Mouse (Mus musculus) neutrophil, adult 5-6 weeks (primary cell): Measurements from ENCODE around the gene Grcc10. TPM values are rescaled to one million over a fixed set of nuclear protein-coding genes. Genes with fewer than 3 reads are reported as not detected.

Source experiments
- ATAC-seq: fragments of 151-379, 151-347 bp; 2 replicates; pipeline ENCODE4 v1.8.0; 2017; ENCODE audit warnings: mild to moderate bottlenecking, moderate TSS enrichment; ENCODE audit not compliant: insufficient number of reproducible peaks, poor library complexity, low FRiP score, severe bottlenecking; ENCODE audit errors: extremely low read depth
- total RNA-seq: library from RNA; stranded (forward); fragments of 200-1000 nt; gene quantifications from 2 replicates; pipeline ENCODE4 v1.2.3, GENCODE M21; 2017

Grcc10 gene
- total RNA-seq, 1 experiment from 2014 or later = 171 TPM

DNA sequence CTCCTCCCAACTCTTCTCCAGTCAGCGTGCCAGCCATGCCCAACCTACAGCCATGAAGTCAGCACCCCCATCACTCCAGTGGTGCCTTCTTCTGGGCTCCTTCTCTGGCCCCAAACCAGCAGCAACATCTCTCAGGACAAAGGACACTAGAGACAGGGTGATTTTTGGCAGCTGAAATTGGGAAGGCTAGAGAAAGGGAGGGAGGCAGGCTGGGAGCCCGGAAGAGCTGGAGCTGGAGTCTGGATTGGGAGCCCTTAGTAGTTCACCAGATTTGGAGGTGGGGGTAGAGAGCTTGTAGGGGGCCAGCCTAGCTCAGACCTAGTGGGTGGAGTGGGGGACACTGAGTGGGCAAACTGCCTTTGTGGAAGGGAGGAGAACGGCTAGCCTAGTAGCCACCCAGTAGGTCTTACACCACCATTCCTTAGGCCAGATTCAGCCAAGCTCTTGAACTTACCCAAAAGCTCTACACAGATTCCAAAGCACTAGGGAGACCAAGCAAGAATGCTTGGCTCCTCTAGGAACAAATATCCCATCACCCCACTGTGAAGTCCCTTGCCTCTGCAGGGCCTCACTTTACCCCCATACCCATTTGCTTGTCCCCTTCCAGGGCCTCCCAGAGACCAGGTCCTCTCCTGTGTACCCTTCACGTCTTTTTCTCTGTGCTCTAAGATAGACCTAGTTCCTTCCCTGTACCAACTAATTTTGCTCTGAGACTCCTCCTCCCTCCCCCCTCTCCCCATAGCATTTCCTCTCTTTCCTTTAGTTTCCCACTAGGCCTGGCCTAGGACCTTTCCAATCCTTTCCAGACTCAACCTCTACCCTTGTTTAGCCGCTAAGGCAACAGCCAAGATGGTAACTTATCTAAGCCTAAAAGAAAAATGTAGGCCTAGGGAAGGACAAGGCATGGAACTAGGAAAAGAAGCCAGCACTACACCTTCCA lies 17.0 kb upstream of the Grcc10 start:
- no peak for ATAC-seq

DNA sequence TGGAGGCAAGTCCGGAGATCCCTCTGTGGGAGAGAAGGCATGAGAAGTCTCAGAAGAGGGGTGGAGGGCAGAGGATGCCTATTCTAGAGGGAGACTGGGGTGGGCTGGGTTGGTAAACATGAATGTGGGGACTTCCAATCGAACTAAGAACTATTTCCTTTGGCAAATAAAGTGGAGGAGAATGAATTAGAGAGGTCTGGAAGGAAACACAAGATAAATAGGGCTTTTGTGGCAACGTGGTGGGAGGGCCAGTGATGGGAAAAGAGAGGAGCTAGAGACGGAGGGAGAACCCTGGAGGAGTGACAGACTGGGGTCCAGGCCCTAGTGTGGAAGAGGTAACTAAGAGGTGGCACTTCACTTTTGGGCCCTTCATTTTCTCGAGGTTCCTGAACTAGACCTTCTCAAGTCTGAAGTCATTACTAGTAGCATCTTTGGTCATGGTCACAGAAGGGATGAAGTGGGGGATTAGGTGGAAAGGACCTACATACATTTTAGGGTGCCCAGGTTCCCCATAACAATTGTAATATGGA lies 16.2 kb upstream of the Grcc10 start:
- ATAC-seq = no peak

DNA sequence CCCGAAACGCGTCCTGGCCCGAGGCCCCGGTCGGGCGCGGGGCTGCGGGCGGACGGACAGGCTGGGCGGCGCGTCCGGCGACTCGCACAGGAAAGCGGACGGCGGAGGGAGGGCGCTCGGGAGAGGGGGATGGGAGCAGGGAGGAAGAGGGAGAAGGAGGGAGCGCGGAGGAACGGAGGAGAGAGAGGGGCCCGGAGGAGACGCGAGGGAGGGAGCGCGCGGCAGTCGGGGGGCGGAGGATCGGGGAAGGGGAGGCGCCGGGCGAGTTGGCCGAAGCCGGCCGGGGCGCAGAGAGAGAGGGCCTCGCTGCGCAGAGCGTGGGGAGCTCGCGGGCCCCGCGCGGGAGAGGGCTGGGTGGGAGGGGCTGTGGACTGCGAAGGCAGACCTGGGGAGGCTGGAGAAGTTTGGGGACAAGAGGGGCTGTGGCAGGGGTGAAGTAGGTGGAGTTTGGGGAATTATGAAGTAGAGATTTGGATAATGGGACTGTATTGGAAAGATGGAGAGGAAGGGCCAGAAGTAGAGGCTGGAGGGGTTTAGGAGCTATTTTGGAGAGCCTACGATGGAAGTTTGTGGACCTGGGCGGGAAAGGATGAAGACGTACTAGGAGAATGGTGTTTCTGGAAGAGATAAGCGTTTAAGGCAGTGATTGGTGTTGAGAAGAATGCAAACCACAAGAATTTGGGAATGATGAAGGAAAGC lies 15.6 kb upstream of the Grcc10 start:
- ATAC-seq = no peak

DNA sequence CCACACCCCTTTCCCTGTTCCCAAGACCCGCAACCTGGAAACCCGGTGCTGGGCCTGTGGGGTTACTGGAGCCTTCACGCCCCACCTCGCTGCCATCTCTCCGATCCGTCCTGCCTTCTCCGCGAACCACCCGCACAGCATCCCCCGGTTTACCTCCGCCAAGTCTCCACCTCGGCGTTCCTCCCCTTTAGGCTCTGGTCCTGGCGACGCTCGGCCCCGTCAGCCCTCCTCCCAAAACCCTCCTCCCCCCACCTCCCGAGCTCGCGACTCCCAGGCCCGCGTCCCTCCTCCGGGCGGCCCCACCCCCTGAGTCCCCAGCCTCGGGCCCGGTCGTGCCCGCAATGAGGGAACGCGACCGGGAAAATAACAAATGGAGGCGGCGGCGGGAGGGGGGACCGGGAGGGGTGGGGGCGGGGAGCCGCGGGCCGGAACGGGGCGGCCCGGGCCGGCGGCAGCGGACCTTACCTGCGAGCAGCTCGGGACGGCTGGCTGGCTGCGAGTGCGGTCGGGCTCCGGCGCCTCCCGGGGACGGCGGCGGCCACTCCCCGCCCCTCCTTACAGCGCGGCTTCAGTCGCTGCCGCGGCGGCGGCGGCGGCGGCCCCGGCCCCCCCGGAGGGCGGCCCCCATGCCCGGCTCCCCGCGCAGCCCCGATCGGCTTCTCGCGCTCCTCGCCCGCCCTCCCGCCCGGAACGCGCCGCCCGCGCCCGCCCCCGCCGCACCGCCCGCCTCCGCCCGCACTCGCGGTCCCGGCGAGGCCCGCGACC lies 14.8 kb upstream of the Grcc10 start, which contains the start of the genes Gm45234 and Atn1:
Gene Gm45234, minus strand, starts transcription at position 191 of the 765 bp plus-strand sequence.
Gene Atn1, minus strand, starts transcription at position 694 of the 765 bp plus-strand sequence.
- no peak for ATAC-seq

DNA sequence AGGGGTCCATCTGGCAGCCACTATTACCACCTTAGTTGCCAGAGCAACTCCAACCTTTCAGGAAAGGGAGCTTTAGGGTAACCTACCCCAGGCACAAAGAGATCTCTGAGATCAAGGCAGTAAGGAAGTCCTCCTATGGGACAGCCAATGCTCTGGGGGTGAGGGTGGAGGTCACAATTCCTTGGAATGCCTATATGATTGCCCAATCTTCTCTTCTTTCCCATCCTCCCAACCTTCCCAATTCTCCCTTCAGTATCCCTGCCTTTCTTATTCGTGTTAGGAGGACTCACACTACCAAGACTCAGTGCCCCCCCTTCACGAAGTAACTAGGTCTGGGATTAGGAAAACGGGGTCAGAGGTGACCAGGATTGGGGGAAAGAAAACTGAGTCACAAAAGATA lies 14.1 kb upstream of the Grcc10 start:
- ATAC-seq = no peak

DNA sequence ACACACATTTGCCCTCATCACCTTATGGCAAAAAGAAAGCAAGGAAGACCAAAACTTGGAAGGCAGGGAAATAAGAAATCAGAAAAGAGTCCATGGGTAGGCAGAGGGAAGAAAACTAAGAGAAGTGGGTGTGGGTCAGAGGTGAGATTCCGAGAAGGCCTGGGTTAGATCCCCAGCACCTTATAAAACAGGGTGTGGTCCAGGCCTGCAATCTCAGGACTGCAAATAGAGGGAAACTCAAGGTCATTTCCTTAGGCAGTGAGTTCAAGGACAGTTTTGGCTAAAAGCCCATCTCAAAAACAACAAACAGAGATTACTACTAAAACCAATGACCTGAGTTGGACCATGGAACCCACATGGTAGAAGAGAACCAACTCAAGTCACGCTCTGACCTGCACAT lies 12.7 kb upstream of the Grcc10 start:
- no peak for ATAC-seq

DNA sequence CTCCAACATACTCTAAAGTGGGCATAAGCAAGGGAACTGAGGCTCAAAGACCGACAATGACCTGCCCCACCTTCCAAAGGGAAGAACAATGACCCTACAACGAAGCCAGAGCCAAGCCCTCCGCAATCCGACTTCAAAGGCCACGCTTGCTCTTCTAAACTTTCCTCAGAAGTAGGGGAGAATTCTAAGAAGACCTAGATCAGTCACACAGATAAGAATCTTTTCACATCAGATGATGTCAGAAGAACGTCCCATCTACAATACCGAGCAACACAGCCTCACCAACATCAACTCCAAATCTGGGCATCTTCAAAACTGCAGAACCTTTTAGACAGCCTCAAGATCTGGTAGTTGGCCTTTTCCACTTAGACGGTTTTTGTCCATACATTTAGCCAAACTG lies 9.2 kb upstream of the Grcc10 start:
- ATAC-seq = no peak

DNA sequence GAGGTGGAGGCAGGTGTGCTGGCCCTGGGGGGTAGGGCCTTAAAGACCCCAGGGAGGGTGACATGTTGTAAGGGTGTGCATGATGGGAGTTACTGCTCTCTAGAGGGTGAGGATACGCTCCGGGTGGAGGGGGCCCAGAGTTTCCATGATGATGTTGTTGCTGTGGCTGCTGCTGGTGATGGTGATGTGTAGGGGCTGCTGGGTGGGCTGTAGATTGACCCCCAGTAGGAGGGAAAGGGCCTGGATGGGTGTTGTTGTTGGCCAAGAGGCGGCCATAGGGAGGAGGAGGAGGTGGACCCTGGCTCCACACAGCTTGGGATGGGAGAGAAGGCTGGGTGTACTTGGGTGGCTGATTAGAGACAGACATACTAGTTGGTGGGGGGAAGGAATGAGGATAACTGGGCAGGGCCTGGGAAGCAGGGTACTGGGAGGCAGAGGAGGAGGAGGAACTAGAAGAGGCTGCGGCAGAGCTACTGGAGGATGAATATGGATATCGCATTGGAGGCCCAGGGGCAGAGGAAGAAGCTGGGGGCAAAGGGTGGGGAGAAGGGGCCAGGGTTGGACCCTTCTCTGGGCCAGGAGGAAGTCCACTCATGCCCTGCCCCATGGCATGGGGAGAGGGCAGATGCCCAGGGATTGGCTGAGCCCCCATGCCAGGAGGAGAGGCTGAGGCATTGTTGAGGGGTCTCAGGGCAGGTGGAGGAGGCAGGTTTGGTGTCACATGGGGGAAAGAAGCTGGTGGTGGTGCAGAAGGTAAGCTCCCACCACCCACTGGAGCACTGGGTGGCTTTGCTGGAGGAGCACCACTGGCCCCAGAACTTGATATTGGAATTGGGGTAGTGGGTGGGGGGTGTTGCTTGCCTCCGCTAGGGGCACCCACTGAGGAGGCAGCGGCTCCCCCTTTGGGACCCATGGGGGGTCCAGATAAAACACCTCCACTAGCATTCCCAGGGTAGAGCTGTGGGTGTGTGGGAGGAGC lies 5.8 kb upstream of the Grcc10 start:
- no peak for ATAC-seq

DNA sequence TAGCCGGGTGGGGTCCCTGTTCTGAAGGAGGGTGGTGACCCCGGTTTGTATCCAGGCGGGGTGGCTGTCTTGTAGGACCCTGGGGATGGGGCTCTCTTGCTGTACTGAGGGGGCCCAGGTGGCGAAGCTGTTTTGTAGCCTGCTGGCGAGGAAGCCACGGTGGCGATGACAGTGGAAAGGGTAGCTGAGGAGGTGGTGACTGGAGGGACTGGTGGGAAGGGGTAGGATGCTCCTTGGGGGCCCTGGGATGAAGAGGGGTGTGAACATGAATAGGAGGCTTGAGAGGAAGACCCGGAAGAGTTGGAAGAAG lies 5.1 kb upstream of the Grcc10 start:
- no peak for ATAC-seq

DNA sequence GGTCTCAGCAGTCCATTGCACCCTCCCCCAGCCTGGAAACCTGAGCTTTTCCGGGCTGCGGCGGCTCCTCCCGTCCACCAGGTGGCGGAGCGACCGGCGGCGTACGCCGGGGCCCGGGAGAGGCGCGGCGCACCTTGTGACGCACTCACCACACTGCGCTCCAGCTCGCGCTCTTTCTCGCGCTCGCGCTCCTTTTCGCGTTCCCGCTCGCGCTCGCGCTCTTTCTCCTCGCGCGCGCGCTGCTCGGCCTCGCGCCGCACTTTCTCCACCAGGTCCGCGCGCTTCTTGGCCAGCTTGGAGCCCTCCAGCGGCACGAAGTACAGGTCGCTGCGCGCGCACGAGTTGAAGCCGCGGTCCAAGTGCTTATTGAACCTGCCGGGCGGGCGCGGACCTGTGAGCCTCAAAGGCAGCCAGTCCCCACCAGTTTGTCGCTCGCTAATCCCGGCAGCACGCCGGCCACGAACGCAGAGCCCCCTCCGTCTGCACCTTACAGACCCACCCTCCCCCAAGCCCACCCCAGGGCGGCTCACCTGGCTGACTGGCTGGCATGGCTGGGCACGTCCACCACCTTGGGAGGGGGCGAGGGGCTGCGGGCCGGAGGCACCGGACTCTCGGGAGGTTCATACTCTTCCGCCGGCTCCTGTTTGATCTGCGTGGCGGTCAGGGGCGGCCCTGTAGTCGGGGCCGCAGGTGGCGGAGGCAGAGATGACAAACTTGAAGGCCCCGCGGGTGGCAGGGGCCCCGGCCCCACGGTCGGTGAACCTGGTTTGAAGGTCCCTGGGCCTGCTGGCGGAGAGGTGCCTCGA lies 4.5 kb upstream of the Grcc10 start:
- peak; percentile 64 for ATAC-seq

DNA sequence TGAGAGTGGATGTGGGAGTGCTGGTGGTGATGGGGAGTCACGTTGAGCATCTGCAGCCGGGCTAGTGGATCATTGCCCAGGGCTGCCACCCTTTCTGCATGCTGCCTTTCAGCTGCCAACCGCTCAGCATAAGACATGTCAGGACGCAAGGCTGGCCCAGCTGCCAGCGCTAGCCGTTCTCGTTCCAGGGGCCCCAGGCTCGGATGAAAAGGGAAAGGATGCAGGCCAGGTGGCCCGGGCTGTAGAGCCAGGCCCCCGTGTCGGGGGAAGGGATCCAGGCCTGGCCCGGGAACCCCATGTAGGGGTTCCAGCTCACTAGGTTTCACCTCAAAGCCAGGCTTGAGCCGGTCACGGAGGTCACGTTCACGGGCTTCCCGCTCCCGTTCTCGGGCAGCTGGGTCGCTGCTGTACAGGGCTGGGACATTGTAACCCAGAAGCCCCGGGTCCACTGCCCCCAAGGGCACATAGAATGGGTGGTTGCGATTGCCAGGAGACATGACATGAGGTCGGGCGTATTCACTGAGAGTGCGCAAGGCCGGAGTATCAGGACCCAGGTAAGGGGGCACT lies 3.7 kb upstream of the Grcc10 start:
- ATAC-seq = no peak

DNA sequence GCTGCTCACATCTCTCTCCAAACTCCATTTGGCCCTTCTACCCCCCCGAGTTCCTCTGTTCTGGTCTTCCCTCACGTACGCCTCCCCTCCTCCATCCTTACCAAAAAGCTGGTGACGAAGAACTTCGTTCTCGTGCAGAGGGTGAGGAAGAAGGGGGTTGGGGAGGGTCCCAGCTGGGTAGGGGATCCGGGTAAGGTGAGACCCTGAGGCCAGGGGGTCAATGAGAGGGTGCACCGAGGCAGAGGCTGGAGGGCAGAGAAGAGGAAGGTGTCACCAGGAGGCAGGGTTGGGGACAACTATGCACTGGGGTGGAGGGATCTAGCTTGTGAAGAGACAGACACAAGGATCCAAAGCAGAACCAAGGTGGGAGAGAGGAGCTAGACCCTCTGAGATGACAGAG lies 2.5 kb upstream of the Grcc10 start:
- no peak for ATAC-seq

DNA sequence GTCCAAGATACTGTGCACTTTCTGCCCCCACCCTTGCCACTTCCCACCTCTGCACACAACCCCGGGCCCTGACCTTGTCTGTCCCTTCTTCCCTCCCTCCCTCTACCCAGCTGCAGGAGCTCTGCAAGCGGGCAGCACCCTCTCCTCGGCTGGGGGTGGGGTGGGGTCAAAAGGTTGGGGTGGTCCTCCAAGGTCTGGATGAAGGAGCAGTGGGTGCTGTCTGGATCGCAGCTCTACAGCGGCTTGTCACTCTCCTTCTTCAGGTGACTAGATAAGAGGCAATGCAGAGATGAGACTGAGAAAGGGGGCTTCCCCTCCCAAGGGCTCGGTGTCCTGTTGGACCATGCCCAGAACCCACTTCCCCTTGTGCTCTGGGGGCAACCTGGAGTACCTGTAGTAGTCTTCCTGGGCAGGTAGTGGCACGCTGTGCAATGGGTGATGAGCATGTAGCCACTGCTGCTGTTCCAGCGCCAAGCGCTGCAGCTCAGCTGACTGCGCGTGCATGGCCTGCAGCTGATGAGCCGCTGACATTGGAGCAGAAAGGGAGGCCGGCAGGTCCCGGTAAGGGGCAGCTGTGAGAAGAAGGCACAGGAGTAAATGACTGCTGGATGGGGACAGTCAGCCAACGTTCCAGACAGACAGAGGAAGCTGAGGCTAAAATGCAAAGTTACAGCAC lies 1.8 kb upstream of the Grcc10 start:
- no peak for ATAC-seq

DNA sequence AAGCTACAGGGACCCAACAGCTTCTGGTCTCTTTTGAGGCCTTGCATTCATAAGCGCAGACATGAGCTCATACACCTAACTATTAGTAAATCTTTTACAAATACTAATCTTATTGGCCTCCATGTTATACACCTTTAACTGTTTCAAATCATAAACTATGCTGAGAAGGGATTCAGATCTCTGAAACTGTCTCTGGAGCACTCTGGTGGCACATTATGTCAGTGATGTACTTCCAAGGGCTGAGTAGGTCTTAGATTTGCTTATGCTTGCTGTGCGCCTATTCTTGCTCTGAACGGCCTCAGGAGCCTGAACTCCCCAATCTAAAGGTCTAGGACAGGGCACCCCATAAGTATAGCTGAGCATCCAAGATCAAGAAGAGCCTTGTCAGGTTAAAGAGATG lies 668 bp upstream of the Grcc10 start:
- ATAC-seq = no peak

DNA sequence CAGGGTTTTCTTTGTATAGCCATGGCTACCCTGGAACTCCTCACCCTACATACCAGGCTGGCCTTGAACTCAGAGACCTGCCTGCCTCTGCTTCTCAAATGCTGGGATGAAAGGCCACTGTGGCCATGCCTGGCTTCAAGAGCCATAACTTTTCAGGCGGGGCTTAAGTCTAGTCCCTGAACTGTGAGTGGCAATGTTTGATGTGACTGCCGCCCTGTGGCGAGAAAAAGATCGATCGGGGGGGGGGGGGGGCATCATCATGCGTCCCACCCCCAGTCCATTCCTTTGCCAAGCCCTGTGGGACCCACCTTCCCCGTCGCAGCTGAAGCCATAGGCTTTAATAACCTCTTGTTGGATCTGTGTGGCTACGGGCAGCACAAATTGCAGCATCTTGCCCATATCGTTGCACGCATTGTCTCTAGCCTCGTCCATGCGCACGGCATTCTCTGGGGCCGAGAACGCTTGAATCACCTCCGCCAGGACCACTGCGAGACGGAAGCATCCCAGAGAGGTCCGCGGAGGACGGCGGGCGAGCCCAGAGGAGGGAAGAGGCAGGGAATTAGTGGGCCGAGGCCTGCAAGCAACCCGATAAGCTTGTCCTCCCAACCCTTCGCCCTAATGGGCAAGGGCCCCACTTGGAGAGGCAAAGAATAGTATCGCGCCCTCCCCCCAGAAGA lies 825 bp downstream of the Grcc10 start:
- peak; percentile 46 for ATAC-seq

DNA sequence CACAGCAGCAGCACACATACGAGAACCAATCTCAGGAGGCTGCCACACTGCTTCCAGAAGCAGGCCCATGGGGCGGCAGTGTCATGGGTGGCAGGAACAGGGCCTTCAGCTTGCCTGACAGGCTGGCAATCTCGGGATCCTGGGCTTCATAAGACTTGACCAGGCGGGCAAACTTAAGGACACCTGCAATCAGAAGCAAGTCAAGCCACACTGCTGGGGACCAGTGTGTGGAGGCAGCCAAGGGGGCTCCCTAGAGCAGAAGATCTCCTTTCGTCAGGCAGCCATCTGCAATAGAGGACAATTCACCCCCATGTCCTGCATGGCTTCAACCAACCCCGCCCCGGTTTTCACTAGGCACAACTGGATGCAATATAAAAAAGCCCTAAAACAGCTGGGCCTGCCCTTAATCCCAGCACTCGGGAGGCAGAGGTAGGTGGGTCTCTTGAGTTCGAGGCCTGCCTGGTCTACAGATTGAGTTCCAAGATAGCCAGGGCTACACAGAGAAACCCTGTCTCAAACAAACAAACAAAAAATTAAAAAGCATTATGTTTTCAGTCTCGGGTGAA lies 1.9 kb downstream of the Grcc10 start:
- no peak for ATAC-seq
